In genomic region chr10:76602690-76603089, GRCm38 (mm10) we compare ENCODE assay signal across 43 mouse cellular contexts. TPM values are rescaled to one million over a fixed set of nuclear protein-coding genes. Genes with fewer than 3 reads are reported as not detected.
DNase-seq lines count a peak whose midpoint lies in the region; ATAC-seq and TF ChIP-seq lines count a peak whose summit lies in the region.
"Had no signal": no experiment of that assay in that cellular context is flagged by ENCODE, and none has a peak within 500 bp of the region (broad histone marks: within the 10 kb centered on the region; RNA-seq: fewer than 3 reads in every experiment).

No protein-coding gene starts in this region.

- no peak overlapping the region for H3K4me2 ChIP-seq in heart, embryonic 14.5 days (ENCODE audit: low read length)
- H3K4me2 ChIP-seq in heart, embryonic 12.5 days: no peak overlapping the region
- H3K4me2 ChIP-seq: forebrain, embryonic 15.5 days; hindbrain, embryonic 15.5 days; kidney, embryonic 15.5 days; limb, embryonic 13.5 days; liver, embryonic 11.5 days; midbrain, embryonic 13.5 days; neural tube, embryonic 13.5 days had no signal

- H3K27ac ChIP-seq in cerebellum, adult 2 months (ENCODE audit: insufficient read depth, low read length): no peak overlapping the region
- H3K27ac ChIP-seq in heart, embryonic 14.5 days (replicated peaks in 1 of 2; ENCODE audit: control insufficient read depth in 1 of 2, insufficient read depth in 1 of 2, low read depth in 2 of 2, low read length in 2 of 2): peak overlapping the region; percentile 7 to 19; a peak in 2 of 4 replicates
- no peak overlapping the region for H3K27ac ChIP-seq in heart, embryonic 12.5 days (ENCODE audit: poor library complexity, severe bottlenecking)
- H3K27ac ChIP-seq: forebrain, embryonic 15.5 days; hindbrain, embryonic 15.5 days; kidney, embryonic 15.5 days; limb, embryonic 13.5 days; midbrain, embryonic 13.5 days; neural tube, embryonic 13.5 days; stomach, postnatal 0 days had no signal

- peaks cover 42% of the 10 kb centered on the region for H3K36me3 ChIP-seq in heart, embryonic 14.5 days (ENCODE audit: control insufficient read depth, insufficient read depth, low read length)
- peaks cover 33% of the 10 kb centered on the region for H3K36me3 ChIP-seq in heart, embryonic 12.5 days
- H3K36me3 ChIP-seq: forebrain, embryonic 15.5 days; hindbrain, embryonic 15.5 days; midbrain, embryonic 13.5 days; neural tube, embryonic 13.5 days had no signal

- no peaks in the 10 kb centered on the region for H3K27me3 ChIP-seq in cerebellum, adult 2 months (ENCODE audit: control insufficient read depth, insufficient read depth, low read length)
- H3K27me3 ChIP-seq in heart, embryonic 14.5 days (ENCODE audit: control insufficient read depth, insufficient read depth, low read length): no peaks in the 10 kb centered on the region
- H3K27me3 ChIP-seq in heart, embryonic 12.5 days (replicated peaks): no peaks in the 10 kb centered on the region
- H3K27me3 ChIP-seq: forebrain, embryonic 15.5 days; hindbrain, embryonic 15.5 days; kidney, embryonic 15.5 days; limb, embryonic 13.5 days; midbrain, embryonic 13.5 days; neural tube, embryonic 13.5 days; Patski had no signal

- no peak overlapping the region for H3K9ac ChIP-seq in heart, embryonic 14.5 days (ENCODE audit: low read length)
- H3K9ac ChIP-seq in heart, embryonic 12.5 days: no peak overlapping the region
- H3K9ac ChIP-seq: forebrain, embryonic 15.5 days; hindbrain, embryonic 15.5 days; kidney, embryonic 15.5 days; limb, embryonic 13.5 days; midbrain, embryonic 13.5 days; neural tube, embryonic 13.5 days had no signal

- no peaks in the 10 kb centered on the region for H3K9me3 ChIP-seq in heart, embryonic 14.5 days (ENCODE audit: control insufficient read depth, low read length)
- no peaks in the 10 kb centered on the region for H3K9me3 ChIP-seq in heart, embryonic 12.5 days (replicated peaks)
- H3K9me3 ChIP-seq: forebrain, embryonic 15.5 days; hindbrain, embryonic 15.5 days; kidney, embryonic 15.5 days; limb, embryonic 13.5 days; megakaryocyte, embryonic 14.5 days; midbrain, embryonic 13.5 days; neural tube, embryonic 13.5 days had no signal

- no peak for TF ChIP-seq CTCF in cerebellum, adult 2 months (IDR thresholded peaks at IDR 0.05; ENCODE audit: borderline replicate concordance, insufficient read depth, low read depth, low read length)

- DNase-seq in cerebellum, adult 11-12 months: peak; percentile 12
- no peak for DNase-seq in cerebellum, adult 2 months
- no peak for DNase-seq in heart, adult 18-20 months
- DNase-seq in heart, postnatal 4 days: peak; percentile 57
- peak; percentile 43 for DNase-seq in adipocyte (ENCODE audit: low spot score)
- DNase-seq: adrenal gland, postnatal 25 days; cerebellum, adult 8-10 months; cerebellum, postnatal 36 days; kidney, adult 18-20 months; kidney, postnatal 25 days; right cerebral cortex, postnatal 4 days; thymus, adult 18-20 months; thymus, postnatal 25 days had no signal

- 20% methylated on average over 3 of the region's 3 CpGs for WGBS in cerebellum, adult 2 months
- 24% methylated on average over 3 of the region's 3 CpGs for WGBS in heart, embryonic 14.5 days
- 25% methylated on average over 3 of the region's 3 CpGs for WGBS in heart, embryonic 12.5 days

- no peaks in the 10 kb centered on the region; the same call in 1 of the 2 replicates for H3K4me1 ChIP-seq in cerebellum, adult 2 months (ENCODE audit: control insufficient read depth, insufficient read depth, low read length)
- peaks cover 10 to 12% of the 10 kb centered on the region in 2 experiments for H3K4me1 ChIP-seq in heart, embryonic 14.5 days (ENCODE audit: control insufficient read depth in 2 of 2, insufficient read depth in 2 of 2, low read length in 2 of 2)
- H3K4me1 ChIP-seq in heart, embryonic 12.5 days (replicated peaks): peaks cover 9% of the 10 kb centered on the region
- H3K4me1 ChIP-seq: forebrain, embryonic 15.5 days; hindbrain, embryonic 15.5 days; kidney, embryonic 15.5 days; limb, embryonic 13.5 days; megakaryocyte, embryonic 14.5 days; midbrain, embryonic 13.5 days; neural tube, embryonic 13.5 days had no signal

- no peak for TF ChIP-seq POLR2A in cerebellum, adult 2 months (IDR thresholded peaks at IDR 0.05; ENCODE audit: borderline replicate concordance, insufficient read depth, low read length)

- ATAC-seq in heart, embryonic 14.5 days (ENCODE audit: insufficient number of reproducible peaks, insufficient read depth, low FRiP score, low read depth): 0 out of 2 replicates have a peak, but pooled peaks have one; percentile 28
- ATAC-seq in heart, embryonic 12.5 days (ENCODE audit: insufficient number of reproducible peaks, low FRiP score): no peak
- no peak for ATAC-seq in activated CD4-positive, CD25-positive, alpha-beta regulatory T cell, adult 4 months
- ATAC-seq: forebrain, embryonic 15.5 days; inflammation-experienced regulatory T-cells, adult 6 months; midbrain, embryonic 13.5 days; Patski had no signal

- H3K4me3 ChIP-seq in cerebellum, adult 2 months (replicated peaks; ENCODE audit: insufficient read depth, low read depth, low read length): no peak overlapping the region
- no peak overlapping the region for H3K4me3 ChIP-seq in heart, embryonic 14.5 days (ENCODE audit: control insufficient read depth in 1 of 2, insufficient read depth in 1 of 2, low read depth in 1 of 2, low read length in 2 of 2)
- no peak overlapping the region for H3K4me3 ChIP-seq in heart, embryonic 12.5 days
- H3K4me3 ChIP-seq: forebrain, embryonic 15.5 days; hindbrain, embryonic 15.5 days; kidney, embryonic 15.5 days; limb, embryonic 13.5 days; megakaryocyte, embryonic 14.5 days; midbrain, embryonic 13.5 days; neural tube, embryonic 13.5 days had no signal

RNA-seq across cellular contexts. Expression of gene Col6a2, which starts 20.7 kb away (rescaled TPM):
- 2.9 and 4.0 TPM in 2 replicates for polyA plus RNA-seq in cerebellum, adult 2 months (2012; rRNA removed)
- 39.7 and 44.7 TPM in 2 replicates for polyA plus RNA-seq in heart, embryonic 14.5 days (2014; fragmentation: Nextera tagmentation; extraction: Ambion mirVana)
- total RNA-seq in heart, adult 18-20 months (2021): 10 to 100 TPM; 45.4 to 46.4 TPM
- 100 to 1,000 TPM; 201 to 217 TPM for total RNA-seq in heart, postnatal 4 days (2021)
- 37.9 and 38.0 TPM in 2 replicates for polyA plus RNA-seq in heart, embryonic 12.5 days (2016; fragmentation: Nextera tagmentation; extraction: Ambion mirVana)
- polyA plus RNA-seq in activated CD4-positive, CD25-positive, alpha-beta regulatory T cell, adult 4 months (2017; shearing (Covaris generic)): under 1 TPM in 1 of 2 experiments, not detected in 1; 0.13 TPM
- total RNA-seq: CH12.LX; granulocyte monocyte progenitor cell, adult 5-6 weeks; hematopoietic stem cell, adult 5-6 weeks had no signal
- polyA plus RNA-seq: inflammation-experienced regulatory T-cells, adult 6 months had no signal

RNA-seq across cellular contexts. Expression of gene Ftcd, which starts 27.2 kb away (rescaled TPM):
- not detected in 2 replicates for polyA plus RNA-seq in cerebellum, adult 2 months (2012; rRNA removed)
- polyA plus RNA-seq in heart, embryonic 14.5 days (2014; fragmentation: Nextera tagmentation; extraction: Ambion mirVana): 2.4 and 3.1 TPM in 2 replicates
- total RNA-seq in heart, adult 18-20 months (2021): not detected
- under 1 TPM; 0.88 TPM for total RNA-seq in heart, postnatal 4 days (2021)
- 3.2 and 3.5 TPM in 2 replicates for polyA plus RNA-seq in heart, embryonic 12.5 days (2016; fragmentation: Nextera tagmentation; extraction: Ambion mirVana)
- polyA plus RNA-seq in activated CD4-positive, CD25-positive, alpha-beta regulatory T cell, adult 4 months (2017; shearing (Covaris generic)): not detected
- total RNA-seq: adrenal gland, adult 18-20 months; adrenal gland, postnatal 25 days; CH12.LX; ES-E14; granulocyte monocyte progenitor cell, adult 5-6 weeks; hematopoietic stem cell, adult 5-6 weeks; layer of hippocampus, adult 18-20 months; layer of hippocampus, postnatal 25 days; left cerebral cortex, postnatal 36 days had no signal
- polyA plus RNA-seq: C2C12; embryonic facial prominence, embryonic 11.5 days; forebrain, embryonic 15.5 days; frontal cortex, adult 2 months; hindbrain, embryonic 15.5 days; inflammation-experienced regulatory T-cells, adult 6 months; neural tube, embryonic 13.5 days had no signal

RNA-seq across cellular contexts. Expression of gene Spatc1l, which starts 40.6 kb away (rescaled TPM):
- 0.44 and 0.64 TPM in 2 replicates for polyA plus RNA-seq in cerebellum, adult 2 months (2012; rRNA removed)
- polyA plus RNA-seq in heart, embryonic 14.5 days (2014; fragmentation: Nextera tagmentation; extraction: Ambion mirVana): not detected in 2 replicates
- total RNA-seq in heart, adult 18-20 months (2021): not detected
- total RNA-seq in heart, postnatal 4 days (2021): not detected
- not detected in 2 replicates for polyA plus RNA-seq in heart, embryonic 12.5 days (2016; fragmentation: Nextera tagmentation; extraction: Ambion mirVana)
- polyA plus RNA-seq in activated CD4-positive, CD25-positive, alpha-beta regulatory T cell, adult 4 months (2017; shearing (Covaris generic)): not detected
- total RNA-seq: adrenal gland, postnatal 25 days; ES-E14; gastrocnemius, adult 8-10 months; granulocyte monocyte progenitor cell, adult 5-6 weeks; hematopoietic stem cell, adult 5-6 weeks; layer of hippocampus, adult 18-20 months; layer of hippocampus, postnatal 25 days; left cerebral cortex, adult 8-10 months; left cerebral cortex, postnatal 36 days had no signal
- polyA plus RNA-seq: embryonic facial prominence, embryonic 11.5 days; forebrain, embryonic 15.5 days; inflammation-experienced regulatory T-cells, adult 6 months; kidney, embryonic 15.5 days; limb, embryonic 13.5 days; liver, embryonic 11.5 days; liver, embryonic 16.5 days; lung, embryonic 16.5 days; midbrain, embryonic 13.5 days; neural tube, embryonic 13.5 days; Patski; spleen, adult 2 months; stomach, postnatal 0 days had no signal

Comparison
In these comparisons a context has a peak if more than half of its experiments do, and no peak if none do; other contexts are left out.
1. DNase-seq: peak in cerebellum, adult 11-12 months (single experiment), heart, postnatal 4 days (single experiment) and adipocyte (single experiment); none in cerebellum, adult 2 months (0 of 2) and heart, adult 18-20 months (0 of 2).
2. H3K27ac ChIP-seq: peak in heart, embryonic 14.5 days (2 of 2); none in cerebellum, adult 2 months (single experiment) and heart, embryonic 12.5 days (single experiment).